Mouse (Mus musculus) brain, embryonic 14.5 days (tissue): Measurements from ENCODE around the gene Map3k20.

Experiments used
- CTCF ChIP-seq: fragments of 200-500 bp; IDR thresholded peaks from 2 replicates; pipeline ENCODE4 v1.5.1; 2012; ENCODE audit warnings: inconsistent platforms, mild to moderate bottlenecking, moderate library complexity, borderline replicate concordance; ENCODE audit not compliant: insufficient read depth, insufficient read length; ENCODE audit errors: extremely low read depth
- POLR2A ChIP-seq: fragments of 200-500 bp; IDR thresholded peaks from 2 replicates; pipeline ENCODE4 v1.6.1; 2012; ENCODE audit warnings: mild to moderate bottlenecking, inconsistent platforms, borderline replicate concordance; ENCODE audit not compliant: poor library complexity, insufficient read depth, insufficient read length, severe bottlenecking; ENCODE audit errors: extremely low read depth

GRCm38 (mm10) chr2:72379425-72379824, 94.0 kb downstream of the Map3k20 start:
- TF ChIP-seq CTCF (no peak), POLR2A (no peak)
